Mouse (Mus musculus) cortical plate, adult 2 months (tissue): Measurements from ENCODE around the gene Mybpc2. TPM values are rescaled to one million over a fixed set of nuclear protein-coding genes. Genes with fewer than 3 reads are reported as not detected.

Source experiments
- H3K27ac ChIP-seq: fragments of 200-500 bp; 2 replicates; pipeline ENCODE4 v1.5.1; 2012; ENCODE audit warnings: low read length, control low read depth, inconsistent platforms; ENCODE audit not compliant: insufficient read depth
- H3K4me1 ChIP-seq: fragments of 200-500 bp; 2 replicates; pipeline ENCODE4 v1.6.1; 2011; ENCODE audit warnings: low read length; ENCODE audit not compliant: control insufficient read depth, insufficient read depth
- H3K4me3 ChIP-seq: fragments of 200-500 bp; 2 replicates; pipeline ENCODE4 v1.5.1; 2011; ENCODE audit warnings: mild to moderate bottlenecking, low read length, control low read depth; ENCODE audit not compliant: insufficient read depth
- CTCF ChIP-seq: fragments of 200-500 bp; IDR thresholded peaks from 2 replicates; pipeline ENCODE4 v1.5.1; 2011; ENCODE audit warnings: mild to moderate bottlenecking, control low read depth, low read length; ENCODE audit not compliant: insufficient read depth; ENCODE audit errors: extremely low read depth
- POLR2A ChIP-seq: fragments of 200-500 bp; IDR thresholded peaks from 2 replicates; pipeline ENCODE4 v1.6.1; 2011; ENCODE audit warnings: mild to moderate bottlenecking, low read length, control low read depth; ENCODE audit not compliant: insufficient read depth; ENCODE audit errors: extremely low read depth
- polyA plus RNA-seq: library from polyadenylated mRNA; depleted of rRNA; stranded (reverse); fragments of >200 nt; gene quantifications from 2 replicates; pipeline ENCODE4 v1.2.3, GENCODE M21; 2012

The Mybpc2 gene
- polyA plus RNA-seq, 1 experiment = 0.04 TPM

DNA sequence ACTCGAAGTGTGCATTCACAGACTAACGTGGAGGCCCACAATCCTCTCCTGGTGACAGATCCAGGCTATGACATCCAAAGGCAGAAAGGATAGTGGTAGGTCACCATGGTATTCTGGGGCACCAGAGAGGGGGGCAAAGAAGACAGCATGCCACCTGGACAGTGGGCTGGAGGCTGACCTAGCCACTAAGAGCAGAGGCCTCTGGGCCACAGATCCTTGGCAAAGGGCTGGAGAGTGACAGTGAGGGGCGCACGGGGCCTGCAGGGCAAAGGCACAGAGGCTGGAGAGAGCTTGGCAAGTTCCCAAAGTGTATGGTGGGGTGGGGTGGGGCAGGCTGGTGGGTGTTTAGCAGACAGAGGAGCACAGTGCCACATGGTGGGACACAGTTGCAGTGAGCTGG, 34.2 kb downstream of the Mybpc2 start:
- no peak overlapping the region for H3K4me3 ChIP-seq
- peaks cover 4% of the 10 kb centered on the region for H3K4me1 ChIP-seq
- TF ChIP-seq CTCF = no peak
- no peak for TF ChIP-seq POLR2A
- H3K27ac ChIP-seq = no peak overlapping the region

DNA sequence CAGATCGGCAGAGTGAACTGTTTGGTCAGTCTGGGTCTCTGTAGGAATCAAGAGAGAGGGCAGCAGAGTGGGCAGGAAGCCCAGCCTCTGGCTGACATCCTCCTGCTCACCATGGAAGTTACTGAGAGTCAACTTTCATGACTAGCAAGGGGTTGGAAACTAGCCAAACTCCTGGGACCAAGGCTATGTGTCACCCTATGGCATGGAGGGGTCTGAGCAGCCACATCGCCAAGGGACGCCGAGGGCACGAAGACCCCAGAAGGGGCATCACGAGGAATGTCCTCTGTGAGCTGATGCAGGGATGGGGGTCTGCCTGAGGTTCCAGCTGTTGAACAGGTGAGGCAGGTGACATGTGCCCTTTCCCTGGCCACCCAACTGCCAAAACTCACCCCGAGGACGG, 35.9 kb downstream of the Mybpc2 start:
- TF ChIP-seq CTCF (no peak), POLR2A (no peak)
- Histone ChIP-seq H3K27ac (no peak overlapping the region), H3K4me3 (no peak overlapping the region), H3K4me1 (no peaks in the 10 kb centered on the region)

GRCm38 (mm10) chr7:44487936-44488335, 36.5 kb downstream of the Mybpc2 start:
- Histone ChIP-seq H3K4me3 (no peak overlapping the region), H3K27ac (no peak overlapping the region)

DNA sequence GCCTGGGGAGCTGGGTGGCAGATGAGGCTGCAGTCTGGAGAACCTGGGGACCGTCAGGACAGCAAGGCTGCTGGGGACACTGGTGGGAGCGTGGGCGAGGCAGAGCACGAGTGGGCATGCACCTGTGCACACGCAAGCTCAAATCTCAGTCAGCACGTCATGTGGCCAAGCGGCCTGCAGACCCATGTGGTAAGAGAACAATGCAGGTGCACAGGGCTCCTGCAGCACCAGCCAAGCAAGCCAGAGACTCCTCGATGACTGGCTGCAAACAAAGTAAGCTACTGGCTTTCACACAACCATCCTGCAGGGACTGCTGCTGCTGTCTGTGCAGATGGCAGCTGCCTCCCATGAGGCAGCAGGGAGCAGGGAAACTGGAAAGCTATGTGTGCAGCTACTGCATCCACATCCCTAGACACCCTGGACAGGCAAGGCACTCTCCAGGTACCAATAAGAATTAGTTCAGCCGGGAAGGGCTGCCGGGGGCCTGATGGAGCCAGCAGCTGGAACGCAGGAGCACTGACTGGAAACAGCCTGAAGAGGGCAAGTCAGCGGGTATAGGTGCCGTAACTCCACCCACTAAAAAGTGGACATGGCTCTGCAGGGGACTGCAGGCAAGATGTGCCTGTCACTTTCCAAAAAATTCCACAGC, 37.4 kb downstream of the Mybpc2 start:
- Histone ChIP-seq H3K4me1 (no peaks in the 10 kb centered on the region), H3K4me3 (no peak overlapping the region), H3K27ac (0 out of 2 replicates have a peak overlapping the region, but pooled peaks have one; percentile 1)
- TF ChIP-seq POLR2A = no peak
- TF ChIP-seq CTCF = no peak

More at GRCm38 (mm10) chr7:44487936-44488335, 36.5 kb downstream of the Mybpc2 start:
- no peak for TF ChIP-seq POLR2A
- TF ChIP-seq CTCF = no peak
- no peaks in the 10 kb centered on the region for H3K4me1 ChIP-seq

- Histone ChIP-seq H3K4me1 (no peaks in the 10 kb centered on the region), H3K27ac (no peak overlapping the region), H3K4me3 (no peak overlapping the region)
- no peak for TF ChIP-seq CTCF
These were observed 38.8 kb downstream of the Mybpc2 start for GRCm38 (mm10) chr7:44485572-44486195.

DNA sequence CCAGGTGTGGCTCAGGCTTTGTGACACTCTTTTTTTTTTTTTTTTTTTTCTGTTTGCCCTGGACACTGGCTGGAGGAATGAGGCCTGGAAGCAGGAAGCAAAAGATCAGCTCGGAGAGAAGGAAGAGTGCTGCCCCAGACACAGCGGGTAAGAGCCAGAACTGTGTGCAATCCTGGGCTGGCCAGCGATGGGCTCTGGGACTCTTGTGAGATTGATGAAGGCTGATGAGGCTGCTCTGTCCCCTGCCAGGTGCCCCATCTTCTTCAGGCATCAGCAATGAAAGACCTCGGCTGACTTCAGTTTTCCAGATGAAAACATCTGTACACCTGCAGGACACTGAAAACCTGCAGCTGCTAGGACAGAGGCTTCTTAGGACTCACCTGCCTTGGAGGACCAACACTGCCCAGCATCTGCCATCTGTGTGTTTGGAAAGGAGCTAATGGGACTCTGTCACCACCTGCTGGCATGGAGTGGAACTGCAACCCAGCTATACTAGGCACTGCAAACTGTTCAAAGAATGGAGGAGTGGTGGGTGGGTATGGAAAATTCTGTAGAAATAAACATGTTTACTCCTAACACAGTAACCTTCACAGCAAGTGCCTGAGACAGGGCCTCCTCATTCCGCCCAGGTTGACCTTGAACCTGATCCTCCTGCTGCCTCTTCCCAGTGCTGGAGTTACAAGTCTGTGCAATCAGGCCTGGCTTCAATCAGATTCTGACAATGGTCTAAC, 39.5 kb downstream of the Mybpc2 start:
- TF ChIP-seq POLR2A (no peak), CTCF (peak; percentile 99)
- Histone ChIP-seq H3K27ac (peak overlapping the region; percentile 66; the same call in 1 of the 2 replicates), H3K4me1 (no peaks in the 10 kb centered on the region), H3K4me3 (no peak overlapping the region)

DNA sequence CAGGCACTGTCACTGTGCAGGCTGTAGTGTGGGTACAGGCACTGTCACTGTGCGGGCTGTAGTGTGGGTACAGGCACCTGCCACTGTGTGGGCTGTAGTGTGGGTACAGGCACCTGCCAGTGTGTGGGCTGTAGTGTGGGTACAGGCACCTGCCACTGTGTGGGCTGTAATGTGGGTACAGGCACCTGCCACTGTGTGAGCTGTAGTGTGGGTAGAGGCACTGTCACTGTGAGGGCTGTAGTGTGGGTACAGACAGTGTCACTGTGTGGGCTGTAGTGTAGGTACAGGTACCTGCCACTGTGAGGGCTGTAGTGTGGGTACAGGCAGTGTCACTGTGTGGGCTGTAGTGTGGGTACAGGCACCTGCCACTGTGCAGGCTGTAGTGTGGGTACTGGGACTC, 40.3 kb downstream of the Mybpc2 start:
- TF ChIP-seq CTCF (no peak), POLR2A (no peak)
- Histone ChIP-seq H3K27ac (peak overlapping the region; percentile 66), H3K4me1 (no peaks in the 10 kb centered on the region), H3K4me3 (no peak overlapping the region)

GRCm38 (mm10) chr7:44482836-44483435, 41.5 kb downstream of the Mybpc2 start:
- Histone ChIP-seq H3K4me3 (no peak overlapping the region), H3K27ac (peak overlapping the region; percentile 29; the same call in 1 of the 2 replicates), H3K4me1 (no peaks in the 10 kb centered on the region)
- TF ChIP-seq CTCF = no peak
- TF ChIP-seq POLR2A = no peak

GRCm38 (mm10) chr7:44475046-44475614, 49.3 kb downstream of the Mybpc2 start:
- TF ChIP-seq POLR2A = no peak
- no peak for TF ChIP-seq CTCF
- Histone ChIP-seq H3K4me3 (no peak overlapping the region), H3K27ac (peak overlapping the region; percentile 72), H3K4me1 (peaks cover 2% of the 10 kb centered on the region; the same call in 1 of the 2 replicates)
